Mouse (Mus musculus) limb, embryonic 15.5 days (tissue): ENCODE data around the gene Cd59a. TPM values are rescaled to one million over a fixed set of nuclear protein-coding genes. Genes with fewer than 3 reads are reported as not detected.
"Not testable (repeated sequence)": the region's sequence is repeated elsewhere in the genome, so short reads cannot be mapped to it uniquely, and the experiment has no call there.

Experiments used
- ATAC-seq: fragments of 200-750 bp; cut with Nextera tagmentation; 2 replicates; pipeline ENCODE4 v1.8.0; 2017; ENCODE audit warnings: low read depth, moderate TSS enrichment; ENCODE audit not compliant: insufficient number of reproducible peaks, low FRiP score, low TSS enrichment
- H3K27ac ChIP-seq: fragments of 300-500 bp; sonication (generic); 2 replicates; pipeline ENCODE4 v1.5.1; 2015; ENCODE audit warnings: moderate library complexity, mild to moderate bottlenecking, inconsistent platforms
- H3K27me3 ChIP-seq: fragments of 300-500 bp; sonication (generic); 2 replicates; pipeline ENCODE4 v1.6.1; 2015; ENCODE audit warnings: inconsistent platforms
- H3K36me3 ChIP-seq: fragments of 300-500 bp; sonication (generic); 2 replicates; pipeline ENCODE4 v1.6.1; 2015; ENCODE audit warnings: inconsistent platforms
- H3K4me1 ChIP-seq: fragments of 300-500 bp; sonication (generic); 2 replicates; pipeline ENCODE4 v1.6.1; 2015; ENCODE audit warnings: inconsistent platforms
- H3K4me2 ChIP-seq: fragments of 300-500 bp; sonication (generic); 2 replicates; pipeline ENCODE4 v1.6.1; 2015; ENCODE audit warnings: mild to moderate bottlenecking, inconsistent platforms
- H3K4me3 ChIP-seq: fragments of 300-500 bp; sonication (generic); 2 replicates; pipeline ENCODE4 v1.5.1; 2015; ENCODE audit warnings: mild to moderate bottlenecking, inconsistent platforms
- H3K9ac ChIP-seq: fragments of 300-500 bp; sonication (generic); 2 replicates; pipeline ENCODE4 v1.6.1; 2015; ENCODE audit warnings: inconsistent platforms
- H3K9me3 ChIP-seq: fragments of 300-500 bp; sonication (generic); 2 replicates; pipeline ENCODE4 v1.6.1; 2016; ENCODE audit warnings: inconsistent platforms
- WGBS: fragments of 180-500 bp; shearing (Covaris S2); methylation state at CpG from one replicate; pipeline ENCODE4 v1.1.7; 2015; 5-methylcytosine and 5-hydroxymethylcytosine counted together
- polyA plus RNA-seq: library from polyadenylated mRNA; unstranded; fragments of >200 nt; fragmentation: Nextera tagmentation; extraction: Ambion mirVana; gene quantifications from 2 replicates; pipeline ENCODE4 v1.2.1, GENCODE M21; 2015

Gene Cd59a
- polyA plus RNA-seq, 1 experiment from 2014 or later, result 16.0 TPM

DNA sequence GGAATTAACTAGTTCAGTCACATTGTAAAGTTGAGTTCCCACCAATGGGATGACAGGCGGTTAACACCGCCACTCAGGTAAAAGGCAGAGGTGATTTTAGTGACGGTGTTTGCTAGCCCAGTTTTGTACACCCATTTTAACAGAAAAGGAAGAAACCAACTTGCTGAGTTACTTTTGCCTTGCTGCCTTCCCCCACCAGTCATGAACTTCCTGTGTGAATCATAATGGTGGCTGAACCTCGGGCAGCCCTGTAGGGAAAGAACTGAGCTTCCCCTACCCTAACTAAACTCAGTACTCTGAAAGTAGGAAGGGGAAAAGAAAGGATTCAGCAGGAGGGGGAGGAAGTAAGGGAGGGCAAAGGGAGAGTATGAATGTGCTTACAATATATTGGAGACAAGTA, 14.4 kb downstream of the Cd59a start:
- Histone ChIP-seq H3K4me2 (no peak overlapping the region), H3K9ac (no peak overlapping the region), H3K27ac (no peak overlapping the region), H3K36me3 (no peaks in the 10 kb centered on the region), H3K4me3 (no peak overlapping the region), H3K27me3 (no peaks in the 10 kb centered on the region), H3K9me3 (no peaks in the 10 kb centered on the region), H3K4me1 (no peaks in the 10 kb centered on the region)
- no peak for ATAC-seq
- WGBS, result 80% methylated on average over 4 of the region's 4 CpGs

DNA sequence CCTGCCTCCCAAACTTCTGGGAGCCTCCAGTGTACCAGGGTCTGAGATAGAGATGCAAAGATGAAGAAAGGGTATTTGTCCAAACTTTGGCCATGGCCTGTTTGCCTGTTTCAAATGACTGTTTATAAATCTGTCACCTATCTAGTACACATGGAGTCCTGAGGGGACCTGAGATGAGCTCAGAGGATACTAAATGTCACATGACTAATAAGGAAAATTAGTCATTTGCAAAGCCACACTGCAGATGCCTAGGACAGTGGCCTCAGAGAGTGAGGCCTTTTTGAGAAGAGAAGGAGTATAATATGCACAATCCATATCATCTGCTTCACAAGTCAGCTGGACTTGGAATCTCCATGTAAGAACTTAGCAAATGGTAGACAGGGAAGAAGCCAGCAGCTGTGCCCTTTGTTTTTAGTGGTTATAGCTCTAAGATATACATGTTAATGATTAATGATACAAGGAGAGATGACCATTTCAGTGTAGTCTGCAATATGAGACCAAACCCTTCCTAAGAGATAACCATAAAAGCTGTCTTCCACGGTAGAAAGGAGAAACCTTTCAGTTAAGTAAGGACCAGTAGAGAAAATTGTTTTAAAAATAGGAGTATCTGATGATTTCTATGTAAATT, 15.7 kb downstream of the Cd59a start:
- not testable (repeated sequence) for ATAC-seq, H3K4me1 ChIP-seq, H3K4me3 ChIP-seq, H3K27ac ChIP-seq, H3K9me3 ChIP-seq, H3K9ac ChIP-seq, H3K36me3 ChIP-seq, H3K4me2 ChIP-seq, H3K27me3 ChIP-seq
- WGBS, result 80% methylated on average over 1 of the region's 1 CpGs

DNA sequence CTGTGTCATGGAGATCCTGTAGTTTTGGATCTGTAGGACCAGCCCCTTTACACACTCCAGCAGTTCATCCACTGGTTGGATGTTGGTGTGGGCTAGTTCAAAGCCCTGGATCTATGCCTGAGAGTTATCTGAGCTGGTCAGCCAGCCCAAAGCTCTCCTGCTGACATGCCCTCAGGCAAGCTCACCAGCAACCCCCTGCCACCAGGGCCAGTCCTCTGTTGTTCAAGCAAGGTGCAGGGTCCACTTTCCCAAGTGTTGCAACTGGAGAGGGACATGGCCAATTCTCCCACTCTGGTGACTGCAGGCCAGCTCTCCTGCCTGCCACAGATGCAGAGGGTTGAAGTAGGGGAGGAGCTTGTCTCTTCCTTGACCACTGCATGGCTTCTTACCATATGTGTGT, 18.0 kb downstream of the Cd59a start:
- not testable (repeated sequence) for H3K4me2 ChIP-seq, H3K9me3 ChIP-seq, H3K27ac ChIP-seq, H3K9ac ChIP-seq, H3K36me3 ChIP-seq, H3K4me3 ChIP-seq, ATAC-seq, H3K4me1 ChIP-seq, H3K27me3 ChIP-seq

DNA sequence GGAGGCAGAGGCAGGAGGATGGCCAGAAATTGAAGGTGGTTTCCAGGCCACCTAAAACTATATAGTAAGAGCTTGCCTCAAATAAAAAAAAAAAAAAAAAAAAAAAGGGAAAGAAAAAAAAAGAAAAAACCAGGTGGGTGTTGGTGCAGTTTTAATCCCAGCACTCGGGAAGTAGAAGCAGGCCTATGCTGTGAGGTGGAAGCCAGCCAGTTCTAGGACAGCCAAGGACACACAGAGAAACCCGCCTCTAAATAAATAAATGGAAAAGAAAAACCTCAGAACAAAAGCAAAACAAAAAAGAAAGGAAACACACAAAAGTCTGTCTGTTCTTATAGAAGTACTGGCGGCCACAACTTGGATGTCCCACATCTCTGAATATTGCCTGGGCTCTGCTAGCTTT, 19.3 kb downstream of the Cd59a start:
- 83% methylated on average over 3 of the region's 3 CpGs for WGBS
- no peaks in the 10 kb centered on the region for H3K36me3 ChIP-seq
- ATAC-seq, result no peak

DNA sequence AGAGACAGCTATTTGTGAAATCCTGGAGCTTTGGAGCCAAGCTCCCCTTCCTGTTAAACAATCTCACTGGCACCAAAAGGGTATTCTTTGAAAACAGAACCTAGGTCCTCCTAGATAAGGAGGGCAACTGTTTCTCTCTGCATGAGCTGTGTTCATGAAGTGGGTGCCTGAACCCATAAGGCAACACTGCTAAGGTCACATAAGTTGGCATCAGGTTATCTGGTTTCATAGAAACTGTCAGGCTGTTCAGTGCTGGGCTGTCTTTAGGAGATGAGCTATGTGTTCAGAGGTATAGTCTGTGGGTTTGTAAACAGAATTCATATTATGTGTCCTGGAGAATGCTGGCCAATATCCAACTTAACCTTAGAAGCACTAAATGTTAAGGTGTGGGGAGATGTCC, 21.6 kb downstream of the Cd59a start:
- H3K4me2 ChIP-seq, H3K27me3 ChIP-seq, H3K4me3 ChIP-seq, H3K4me1 ChIP-seq, H3K36me3 ChIP-seq, ATAC-seq, H3K9ac ChIP-seq, H3K27ac ChIP-seq, H3K9me3 ChIP-seq: not testable (repeated sequence)

More for the DNA sequence above, 19.3 kb downstream of the Cd59a start:
- Histone ChIP-seq H3K27ac (no peak overlapping the region), H3K9ac (no peak overlapping the region), H3K4me2 (no peak overlapping the region), H3K4me1 (no peaks in the 10 kb centered on the region), H3K9me3 (no peaks in the 10 kb centered on the region), H3K4me3 (no peak overlapping the region), H3K27me3 (no peaks in the 10 kb centered on the region)

DNA sequence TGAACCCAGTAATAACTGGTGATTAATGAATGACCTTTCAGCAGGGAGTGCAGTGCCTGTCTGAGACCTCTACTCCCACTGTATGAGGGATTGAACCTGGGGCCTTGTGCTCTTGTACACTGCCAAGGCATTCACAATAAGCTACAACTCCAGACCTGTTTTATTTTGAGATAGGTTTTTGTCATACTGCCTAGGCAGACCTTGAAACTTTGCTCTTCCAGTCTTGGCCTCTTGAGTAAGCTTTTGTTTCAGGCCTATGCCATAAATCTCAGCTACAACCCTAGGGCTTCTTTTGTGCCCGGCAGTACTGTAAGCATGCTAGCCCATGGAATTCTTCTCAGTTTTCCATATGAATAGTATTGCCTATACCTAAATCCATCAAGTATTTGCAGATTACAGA, 23.5 kb downstream of the Cd59a start:
- ATAC-seq, result no peak
- Histone ChIP-seq H3K27me3 (0 out of 2 replicates have a peak, but pooled peaks cover 4% of the 10 kb centered on the region), H3K27ac (no peak overlapping the region), H3K4me1 (peaks cover 8% of the 10 kb centered on the region), H3K9me3 (no peaks in the 10 kb centered on the region), H3K4me2 (no peak overlapping the region), H3K9ac (no peak overlapping the region), H3K4me3 (no peak overlapping the region), H3K36me3 (no peaks in the 10 kb centered on the region)
- 54% methylated on average over 1 of the region's 1 CpGs for WGBS

DNA sequence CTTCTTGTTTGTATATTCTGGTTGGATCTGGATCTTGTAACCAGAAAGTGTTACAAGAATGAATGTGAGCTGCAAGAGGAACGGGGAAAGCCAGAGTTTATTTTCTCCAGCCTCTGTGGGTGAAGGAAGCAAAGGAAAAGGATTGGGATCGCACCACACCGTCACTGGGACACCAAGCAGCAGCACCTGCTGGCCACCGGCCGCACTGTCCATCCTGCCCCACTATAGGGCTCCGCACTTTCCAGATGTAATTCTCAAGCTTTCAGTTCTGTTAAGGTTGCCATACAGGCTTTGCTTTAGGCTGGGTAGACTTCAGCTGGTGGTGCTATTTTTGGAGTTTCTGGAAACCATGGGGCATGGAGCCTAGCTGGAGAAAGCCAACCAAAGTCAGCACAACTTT, 24.7 kb downstream of the Cd59a start:
- ATAC-seq, result no peak
- Histone ChIP-seq H3K4me1 (peaks cover 8% of the 10 kb centered on the region), H3K9ac (no peak overlapping the region)

DNA sequence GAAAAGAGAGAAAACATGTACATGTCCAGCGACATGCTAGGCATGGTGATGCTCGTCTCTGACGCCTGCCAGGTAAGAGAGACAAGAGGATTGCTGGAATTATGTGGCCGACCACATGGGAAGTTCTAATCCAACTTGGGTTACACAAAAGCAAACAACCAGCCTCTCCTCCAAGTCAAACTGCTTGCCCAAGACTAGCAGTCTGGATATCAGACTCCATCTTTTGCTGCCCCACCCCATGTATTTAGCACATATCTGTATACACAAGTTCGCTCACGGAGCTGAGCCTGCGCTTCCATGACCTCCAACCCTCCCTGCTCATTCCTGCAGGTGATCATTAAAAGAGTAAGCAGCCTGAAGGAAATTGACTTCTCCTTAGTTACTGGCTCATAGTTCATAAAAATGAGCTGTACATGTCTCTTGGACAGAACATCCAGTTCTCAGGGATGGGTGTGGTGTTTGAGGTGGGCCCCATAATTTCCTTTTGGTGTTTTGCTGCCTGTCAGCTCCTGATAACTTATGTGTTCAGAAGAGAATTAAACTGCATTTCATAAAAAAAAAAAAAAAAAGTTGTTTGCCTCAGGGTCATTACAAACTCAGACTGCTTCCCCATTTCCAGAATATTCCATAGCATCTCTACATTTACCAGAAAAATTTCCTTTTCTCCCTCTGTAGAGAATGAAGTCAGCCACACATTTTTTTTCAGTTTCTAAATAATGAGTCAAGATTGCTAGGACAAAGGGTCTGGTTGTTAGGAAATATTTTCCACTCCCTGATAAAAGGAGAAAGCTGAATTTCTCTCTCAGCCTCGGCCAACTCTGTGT, 26.3 kb downstream of the Cd59a start:
- no peaks in the 10 kb centered on the region for H3K36me3 ChIP-seq
- peak overlapping the region; percentile 67 for H3K4me3 ChIP-seq
- peak overlapping the region; percentile 97 for H3K4me2 ChIP-seq
- WGBS, result 74% methylated on average over 8 of the region's 8 CpGs
- H3K27me3 ChIP-seq, result peaks cover 19% of the 10 kb centered on the region; the same call in 1 of the 2 replicates
- peak overlapping the region; percentile 73 for H3K27ac ChIP-seq
- peaks cover 8% of the 10 kb centered on the region for H3K4me1 ChIP-seq
- ATAC-seq, result no peak
- no peaks in the 10 kb centered on the region for H3K9me3 ChIP-seq
- no peak overlapping the region for H3K9ac ChIP-seq

More for the DNA sequence above, 24.7 kb downstream of the Cd59a start:
- Histone ChIP-seq H3K27me3 (0 out of 2 replicates have a peak, but pooled peaks cover 11% of the 10 kb centered on the region), H3K4me3 (no peak overlapping the region), H3K36me3 (no peaks in the 10 kb centered on the region), H3K9me3 (no peaks in the 10 kb centered on the region), H3K27ac (no peak overlapping the region), H3K4me2 (no peak overlapping the region)
- 57% methylated on average over 6 of the region's 6 CpGs for whole genome bisulfite sequencing

DNA sequence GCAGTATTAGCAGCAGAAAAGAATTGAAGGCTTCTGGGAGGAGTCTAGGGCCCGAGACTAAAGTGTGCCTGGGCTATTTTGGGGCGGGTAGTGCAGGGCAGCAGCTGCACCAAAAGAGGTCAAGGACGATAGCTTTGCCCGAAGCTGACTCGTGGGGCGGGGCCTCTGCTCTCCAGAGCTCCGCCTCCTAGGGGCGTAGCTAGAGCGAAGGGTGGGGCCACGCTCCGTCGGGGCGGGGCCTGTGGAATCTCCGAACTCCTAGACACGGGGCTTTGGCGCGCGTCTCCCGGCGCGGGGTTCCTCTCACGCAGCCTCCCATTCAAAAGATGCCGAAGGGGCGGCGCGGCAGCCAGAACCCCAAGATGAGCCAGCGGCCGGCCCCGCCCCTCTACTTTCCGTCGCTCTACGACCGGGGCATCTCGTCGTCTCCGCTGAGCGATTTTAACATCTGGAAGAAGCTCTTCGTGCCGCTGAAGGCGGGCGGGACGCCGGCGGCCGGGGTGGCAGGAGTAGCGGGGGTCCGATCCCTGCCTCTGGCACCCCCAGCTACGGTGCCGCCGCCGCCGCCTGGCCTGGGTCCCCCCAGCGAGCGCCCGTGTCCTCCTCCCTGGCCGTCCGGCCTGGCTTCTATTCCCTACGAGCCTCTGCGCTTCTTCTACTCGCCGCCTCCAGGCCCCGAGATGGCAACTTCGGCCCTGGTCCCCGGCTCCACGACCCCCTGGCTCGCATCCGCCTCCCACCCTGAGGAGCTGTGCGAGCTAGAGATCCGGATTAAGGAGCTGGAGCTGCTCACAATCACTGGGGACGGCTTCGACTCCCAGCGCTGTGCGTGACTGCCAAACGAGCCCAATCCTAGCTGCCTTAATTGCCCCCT, 27.1 kb downstream of the Cd59a start, which contains the start of gene A930018P22Rik:
TSS of gene A930018P22Rik (plus strand) at position 265 of the 874 bp plus-strand sequence.
- peak within 1 kb of the TSS; percentile 64 for H3K9ac ChIP-seq
- peak within 1 kb of the TSS; percentile 73 for H3K27ac ChIP-seq
- 0% methylated on average over 69 of the region's 74 CpGs for WGBS
- peaks cover 19% of the 10 kb centered on the region; the same call in 1 of the 2 replicates for H3K27me3 ChIP-seq
- ATAC-seq, result peak; percentile 88
- H3K4me2 ChIP-seq, result peak within 1 kb of the TSS; percentile 97
- peaks cover 8% of the 10 kb centered on the region for H3K4me1 ChIP-seq
- H3K4me3 ChIP-seq, result peak within 1 kb of the TSS; percentile 67
- no peaks in the 10 kb centered on the region for H3K9me3 ChIP-seq
- no peaks in the 10 kb centered on the region for H3K36me3 ChIP-seq

DNA sequence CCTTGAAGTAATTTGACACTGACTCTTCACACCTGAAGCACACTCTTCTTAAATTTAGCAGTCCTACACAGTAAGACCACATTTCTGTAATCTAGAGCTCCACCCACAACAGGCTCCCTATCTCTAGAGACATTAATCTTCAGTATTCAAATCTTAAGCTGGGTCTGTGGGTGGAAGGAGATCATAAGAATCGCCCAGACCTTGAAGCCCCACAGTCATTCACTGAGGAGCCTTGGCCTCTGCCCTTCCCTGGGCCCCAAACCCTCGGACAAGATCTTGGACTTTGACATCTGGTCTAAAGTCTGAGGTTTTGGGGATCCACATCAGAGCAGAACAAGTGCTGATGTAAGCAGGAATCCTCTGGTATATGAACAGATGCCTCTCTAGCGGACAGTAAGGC, 27.9 kb downstream of the Cd59a start:
- ATAC-seq, result no peak
- Histone ChIP-seq H3K4me3 (peak overlapping the region; percentile 67), H3K27me3 (peaks cover 19% of the 10 kb centered on the region; the same call in 1 of the 2 replicates), H3K36me3 (no peaks in the 10 kb centered on the region), H3K27ac (no peak overlapping the region), H3K4me2 (peak overlapping the region; percentile 97), H3K9me3 (no peaks in the 10 kb centered on the region), H3K9ac (no peak overlapping the region), H3K4me1 (peaks cover 8% of the 10 kb centered on the region)
- 34% methylated on average over 3 of the region's 3 CpGs for WGBS

DNA sequence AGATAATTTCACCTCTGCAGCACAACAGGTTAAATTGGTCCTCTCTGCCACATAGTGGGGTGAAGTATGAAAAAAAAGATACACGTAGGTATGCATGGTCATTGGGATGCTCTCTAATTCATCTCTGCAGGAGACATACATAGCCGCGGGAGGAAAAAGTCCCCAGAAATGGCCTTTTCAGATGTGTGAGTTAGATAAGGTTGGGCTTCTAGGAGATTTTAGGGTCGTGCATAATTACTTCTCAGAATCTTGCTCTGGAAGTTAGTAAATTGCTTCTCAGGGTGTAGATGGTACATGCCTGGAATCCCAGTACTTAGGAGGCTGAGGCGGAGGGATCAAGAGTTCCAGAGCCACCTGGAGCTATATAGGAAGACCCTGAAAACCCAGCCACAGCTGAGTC, 28.5 kb downstream of the Cd59a start:
- H3K4me2 ChIP-seq, result no peak overlapping the region
- no peak overlapping the region for H3K27ac ChIP-seq
- no peak overlapping the region for H3K4me3 ChIP-seq
- no peaks in the 10 kb centered on the region for H3K36me3 ChIP-seq
- 71% methylated on average over 5 of the region's 5 CpGs for WGBS
- no peak overlapping the region for H3K9ac ChIP-seq
- H3K9me3 ChIP-seq, result no peaks in the 10 kb centered on the region
- peaks cover 19% of the 10 kb centered on the region; the same call in 1 of the 2 replicates for H3K27me3 ChIP-seq
- peaks cover 8% of the 10 kb centered on the region for H3K4me1 ChIP-seq
- no peak for ATAC-seq
